Mouse (Mus musculus) heart, embryonic 12.5 days (tissue): ENCODE data around the gene Apobr. TPM values are rescaled to one million over a fixed set of nuclear protein-coding genes. Genes with fewer than 3 reads are reported as not detected.

Experiments
- ATAC-seq: fragments of 200-750 bp; cut with Nextera tagmentation; 2 replicates; pipeline ENCODE4 v1.8.0; 2017; ENCODE audit warnings: moderate TSS enrichment, moderate library complexity; ENCODE audit not compliant: insufficient number of reproducible peaks, low FRiP score
- H3K27ac ChIP-seq: fragments of 300-500 bp; sonication (generic); 2 replicates; pipeline ENCODE4 v1.5.1; 2016; ENCODE audit warnings: mild to moderate bottlenecking, moderate library complexity; ENCODE audit not compliant: poor library complexity, severe bottlenecking
- H3K27me3 ChIP-seq: fragments of 300-500 bp; sonication (generic); replicated peaks from 2 replicates; pipeline ENCODE4 v1.6.1; 2016; ENCODE audit warnings: mild to moderate bottlenecking, moderate library complexity
- H3K36me3 ChIP-seq: fragments of 300-500 bp; sonication (generic); 2 replicates; pipeline ENCODE4 v1.6.1; 2016; ENCODE audit warnings: mild to moderate bottlenecking, moderate library complexity
- H3K4me1 ChIP-seq: fragments of 300-500 bp; sonication (generic); replicated peaks from 2 replicates; pipeline ENCODE4 v1.6.1; 2016; ENCODE audit warnings: mild to moderate bottlenecking
- H3K4me2 ChIP-seq: fragments of 300-500 bp; sonication (generic); 2 replicates; pipeline ENCODE4 v1.6.1; 2016; ENCODE audit warnings: mild to moderate bottlenecking, moderate library complexity
- H3K4me3 ChIP-seq: fragments of 300-500 bp; sonication (generic); 2 replicates; pipeline ENCODE4 v1.5.1; 2016; ENCODE audit warnings: mild to moderate bottlenecking
- H3K9ac ChIP-seq: fragments of 300-500 bp; sonication (generic); 2 replicates; pipeline ENCODE4 v1.6.1; 2016; ENCODE audit warnings: mild to moderate bottlenecking, moderate library complexity
- H3K9me3 ChIP-seq: fragments of 300-500 bp; sonication (generic); replicated peaks from 2 replicates; pipeline ENCODE4 v1.6.1; 2016; ENCODE audit warnings: mild to moderate bottlenecking, moderate library complexity
- WGBS: fragments of 180-500 bp; shearing (Covaris S2); methylation state at CpG from one replicate; pipeline ENCODE4 v1.1.7; 2016; 5-methylcytosine and 5-hydroxymethylcytosine counted together
- polyA plus RNA-seq: library from polyadenylated mRNA; unstranded; fragments of >200 nt; fragmentation: Nextera tagmentation; extraction: Ambion mirVana; gene quantifications from 2 replicates; pipeline ENCODE4 v1.2.1, GENCODE M21; 2016

Gene Apobr
- polyA plus RNA-seq: 0.27 and 0.40 TPM in 2 replicates

DNA sequence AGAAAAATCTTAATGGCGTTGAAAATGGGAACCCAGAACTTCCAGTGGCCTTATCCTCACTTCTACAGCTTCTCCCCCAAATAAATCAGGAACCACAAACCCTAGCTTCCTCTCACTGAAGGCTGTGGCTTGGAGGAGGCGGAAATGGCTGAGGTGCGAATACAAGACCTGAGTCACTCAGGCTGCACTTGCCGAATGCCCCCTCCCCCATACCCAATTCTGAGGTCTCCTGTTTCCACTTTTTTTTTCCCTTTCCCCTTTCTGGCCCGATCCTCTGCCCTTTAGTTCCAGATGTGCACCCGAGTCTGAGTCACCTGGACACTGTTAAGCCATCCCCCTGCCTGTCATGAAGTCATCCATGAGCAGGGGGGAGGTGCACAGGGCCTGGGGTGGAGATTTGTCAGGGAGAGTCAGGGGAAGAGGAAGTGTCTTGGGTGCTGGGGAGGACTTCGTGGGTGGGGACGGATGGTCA is at the start of gene Apobr:
Apobr (plus strand) TSS at position 437 of the 472 bp plus-strand sequence.
- ATAC-seq: no peak
- 63% methylated on average over 8 of the region's 8 CpGs for WGBS
- H3K4me1 ChIP-seq: peaks cover 10% of the 10 kb centered on the region
- no peak within 1 kb of the TSS for H3K9ac ChIP-seq
- H3K4me2 ChIP-seq: peak within 1 kb of the TSS; percentile 87
- H3K27me3 ChIP-seq: peaks cover 19% of the 10 kb centered on the region
- H3K9me3 ChIP-seq: no peaks in the 10 kb centered on the region
- no peak within 1 kb of the TSS for H3K27ac ChIP-seq
- H3K4me3 ChIP-seq: 0 out of 2 replicates have a peak within 1 kb of the TSS, but pooled peaks have one; percentile 59
- H3K36me3 ChIP-seq: no peaks in the 10 kb centered on the region

DNA sequence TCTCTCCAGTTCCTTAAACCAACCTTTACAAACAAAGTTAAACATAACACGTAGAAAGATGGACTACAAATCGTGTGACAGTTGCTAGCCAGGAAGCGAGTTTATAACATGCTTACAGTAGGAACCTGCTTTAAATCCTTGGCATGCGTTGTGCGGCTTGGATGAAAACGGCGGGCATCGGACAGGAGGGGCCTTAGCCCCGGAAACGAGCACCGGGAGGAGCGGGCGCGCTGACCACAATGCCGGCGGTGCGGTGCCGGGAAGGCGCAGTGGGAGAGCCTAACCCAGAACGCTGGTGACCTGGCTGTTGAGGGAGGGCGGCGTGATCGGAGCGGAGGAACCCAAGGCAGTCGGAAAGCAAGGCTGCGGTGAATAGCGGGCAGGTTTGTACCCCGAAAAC is 49.0 kb upstream of the Apobr start:
- Histone ChIP-seq H3K27me3 (peaks cover 11% of the 10 kb centered on the region), H3K36me3 (no peaks in the 10 kb centered on the region), H3K9me3 (no peaks in the 10 kb centered on the region), H3K9ac (peak overlapping the region; percentile 74), H3K4me2 (peak overlapping the region; percentile 91), H3K4me1 (0 out of 2 replicates have a peak, but pooled peaks cover 5% of the 10 kb centered on the region), H3K4me3 (peak overlapping the region; percentile 57), H3K27ac (no peak overlapping the region)
- WGBS: 3% methylated on average over 28 of the region's 28 CpGs
- ATAC-seq: no peak

DNA sequence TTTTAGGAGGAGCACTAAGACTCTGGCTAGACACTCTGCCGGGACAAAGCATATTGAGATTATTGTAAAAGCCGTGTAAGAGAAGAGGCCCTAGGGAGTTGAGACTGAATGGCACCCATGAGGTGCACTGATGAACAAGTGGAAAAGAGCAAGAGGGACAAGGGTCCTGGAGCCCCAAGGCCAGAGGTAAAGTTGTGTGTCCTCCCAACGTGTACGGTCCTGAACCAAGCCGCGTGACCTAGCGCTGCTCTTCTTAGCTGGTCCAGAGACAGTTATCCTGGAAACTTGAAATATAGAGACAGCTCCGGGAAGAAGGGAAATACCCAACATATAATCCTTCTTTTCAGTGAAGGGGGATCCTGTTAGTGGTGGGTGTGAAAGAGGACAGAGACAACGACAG is 48.3 kb upstream of the Apobr start:
- 0 out of 2 replicates have a peak, but pooled peaks cover 5% of the 10 kb centered on the region for H3K4me1 ChIP-seq
- ATAC-seq: no peak

DNA sequence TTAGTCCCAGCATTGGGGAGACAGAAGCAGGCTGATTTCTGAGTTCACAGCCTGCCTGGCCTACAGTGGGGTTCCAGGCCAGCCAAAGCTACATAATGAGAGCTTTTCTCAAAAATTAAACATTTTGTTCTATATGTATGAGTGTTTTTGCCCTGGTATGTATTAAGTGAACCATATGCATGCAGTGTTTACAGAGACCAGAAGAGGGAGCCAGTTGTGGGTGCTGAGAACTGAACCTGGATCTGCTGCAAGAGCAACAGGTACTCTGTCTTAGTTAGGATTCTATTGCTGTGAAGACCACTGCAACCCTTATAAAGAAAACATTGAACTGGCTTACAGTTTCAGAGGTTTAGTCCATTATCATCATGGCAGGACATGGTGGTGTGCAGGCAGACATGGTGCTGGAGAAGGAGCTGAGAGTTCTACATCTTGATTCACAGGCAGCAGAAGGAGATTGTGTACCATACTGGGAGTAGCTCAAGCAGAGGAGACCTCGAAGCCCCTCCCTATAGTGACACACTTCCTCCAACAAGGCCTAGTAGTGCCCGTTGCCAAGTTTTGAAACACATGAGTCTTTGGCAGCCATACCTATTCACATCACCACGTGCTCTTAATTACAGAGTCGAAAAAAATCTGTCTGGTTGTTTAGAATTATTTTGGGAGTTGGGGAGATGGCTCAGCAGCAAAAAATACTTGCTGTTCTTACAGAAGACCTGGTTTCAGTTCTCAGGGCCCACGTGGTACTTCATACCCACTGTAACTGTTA is 46.7 kb upstream of the Apobr start:
- no peak for ATAC-seq
- H3K9ac ChIP-seq: no peak overlapping the region
- H3K27ac ChIP-seq: no peak overlapping the region
- 73% methylated on average over 5 of the region's 5 CpGs for WGBS
- H3K9me3 ChIP-seq: no peaks in the 10 kb centered on the region
- H3K4me1 ChIP-seq: 0 out of 2 replicates have a peak, but pooled peaks cover 5% of the 10 kb centered on the region
- no peak overlapping the region for H3K4me2 ChIP-seq
- H3K4me3 ChIP-seq: no peak overlapping the region
- H3K27me3 ChIP-seq: peaks cover 11% of the 10 kb centered on the region
- H3K36me3 ChIP-seq: no peaks in the 10 kb centered on the region

More for the DNA sequence above, 48.3 kb upstream of the Apobr start:
- Histone ChIP-seq H3K27ac (no peak overlapping the region), H3K36me3 (no peaks in the 10 kb centered on the region), H3K4me2 (peak overlapping the region; percentile 91), H3K9ac (no peak overlapping the region; the same call in 1 of the 2 replicates), H3K4me3 (peak overlapping the region; percentile 57), H3K27me3 (peaks cover 11% of the 10 kb centered on the region), H3K9me3 (no peaks in the 10 kb centered on the region)
- WGBS: 59% methylated on average over 9 of the region's 9 CpGs

DNA sequence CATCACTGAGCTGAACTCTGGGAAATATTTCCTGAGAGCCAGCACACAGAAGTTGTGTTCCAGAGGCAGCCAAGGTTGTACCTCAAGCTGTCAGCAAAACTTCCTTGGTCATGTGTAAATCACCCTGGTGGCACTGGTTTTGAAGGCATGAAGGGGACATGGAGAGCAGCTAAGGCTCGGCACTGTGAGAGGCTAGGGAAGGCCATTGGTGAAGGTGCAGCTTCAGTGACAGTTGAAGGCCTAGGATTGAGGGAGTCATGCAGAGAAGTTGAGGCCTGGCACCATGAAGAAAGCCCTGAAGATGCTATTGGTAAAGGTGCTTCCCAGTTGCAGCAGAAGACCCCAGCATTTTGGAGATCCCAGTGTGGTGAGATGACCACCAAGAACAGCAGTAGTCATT is 43.1 kb upstream of the Apobr start:
- no peak overlapping the region for H3K4me2 ChIP-seq
- H3K4me1 ChIP-seq: 0 out of 2 replicates have a peak, but pooled peaks cover under 1% of the 10 kb centered on the region
- peaks cover 6% of the 10 kb centered on the region for H3K27me3 ChIP-seq
- ATAC-seq: no peak
- no peaks in the 10 kb centered on the region for H3K9me3 ChIP-seq
- peaks cover 20% of the 10 kb centered on the region for H3K36me3 ChIP-seq
- H3K9ac ChIP-seq: no peak overlapping the region
- WGBS: 77% methylated on average over 1 of the region's 1 CpGs
- no peak overlapping the region for H3K4me3 ChIP-seq
- H3K27ac ChIP-seq: no peak overlapping the region

DNA sequence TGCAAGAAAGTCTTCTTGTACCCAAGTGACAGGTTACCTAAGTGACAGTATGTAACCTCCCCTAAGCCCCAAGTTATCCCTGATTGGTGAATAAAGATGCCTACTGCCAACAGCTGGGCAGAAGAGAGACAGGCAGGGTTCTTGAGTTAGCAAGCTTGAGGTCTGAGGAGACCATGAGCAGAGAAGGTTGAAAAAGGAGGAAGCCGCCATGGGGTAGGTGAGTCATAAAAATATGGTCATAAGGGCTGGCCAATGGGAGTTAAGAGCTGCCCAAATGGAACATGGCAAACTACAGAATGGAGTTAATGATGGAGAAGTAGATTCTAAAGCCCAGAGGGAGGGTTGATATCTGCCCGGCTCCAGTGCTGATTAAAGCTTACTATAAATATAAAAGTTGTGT is 39.1 kb upstream of the Apobr start:
- no peaks in the 10 kb centered on the region for H3K9me3 ChIP-seq
- WGBS: 90% methylated on average over 2 of the region's 2 CpGs
- H3K36me3 ChIP-seq: peaks cover 59% of the 10 kb centered on the region
- no peak overlapping the region for H3K9ac ChIP-seq
- H3K27ac ChIP-seq: no peak overlapping the region
- no peaks in the 10 kb centered on the region for H3K4me1 ChIP-seq
- no peaks in the 10 kb centered on the region for H3K27me3 ChIP-seq
- no peak for ATAC-seq
- H3K4me2 ChIP-seq: no peak overlapping the region
- no peak overlapping the region for H3K4me3 ChIP-seq

DNA sequence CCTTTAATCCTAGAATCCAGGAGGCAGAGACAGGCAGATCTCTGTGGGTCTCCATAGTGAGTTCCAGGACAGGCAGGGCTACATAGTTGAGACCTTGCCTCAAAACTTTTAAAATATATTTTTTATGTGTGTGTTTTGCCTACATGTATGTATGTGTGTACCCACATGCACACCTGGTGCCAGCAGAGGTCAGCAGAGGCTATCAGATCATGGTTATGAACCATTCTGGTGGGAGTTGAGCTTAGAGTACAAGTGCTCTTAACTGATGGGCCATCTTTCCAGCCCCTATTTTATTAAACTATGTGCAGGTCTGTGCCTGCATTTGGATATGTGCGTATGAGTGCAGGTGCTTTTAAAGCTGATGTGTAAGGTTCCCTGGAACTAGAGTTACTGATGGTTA is 29.9 kb upstream of the Apobr start:
- H3K4me2 ChIP-seq: no peak overlapping the region
- 88% methylated on average over 1 of the region's 1 CpGs for WGBS

DNA sequence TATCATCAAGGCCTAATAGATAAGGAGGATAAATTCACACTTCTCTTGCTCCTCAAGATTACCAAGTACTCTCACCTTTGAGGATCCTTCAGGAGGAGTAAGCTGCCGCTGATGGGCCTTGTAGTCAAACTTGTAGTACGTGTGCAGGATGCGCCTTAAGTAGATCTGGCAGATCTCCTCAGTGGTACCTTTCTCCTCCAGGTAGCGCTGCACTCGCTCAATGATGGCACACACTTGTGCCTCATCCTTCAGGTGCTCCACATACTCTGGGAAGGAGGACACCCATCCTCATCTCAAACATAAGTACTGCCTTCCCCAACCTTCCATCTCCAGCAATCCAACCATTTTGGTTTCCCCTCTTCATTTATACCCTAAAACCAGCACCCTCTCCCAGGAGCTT is 28.1 kb upstream of the Apobr start:
- Histone ChIP-seq H3K4me2 (no peak overlapping the region), H3K9me3 (no peaks in the 10 kb centered on the region), H3K36me3 (peaks cover 92% of the 10 kb centered on the region), H3K27me3 (no peaks in the 10 kb centered on the region), H3K9ac (no peak overlapping the region), H3K4me3 (no peak overlapping the region), H3K27ac (no peak overlapping the region), H3K4me1 (no peaks in the 10 kb centered on the region)
- WGBS: 89% methylated on average over 5 of the region's 5 CpGs
- no peak for ATAC-seq

More for the DNA sequence above, 29.9 kb upstream of the Apobr start:
- Histone ChIP-seq H3K9ac (no peak overlapping the region), H3K36me3 (peaks cover 94% of the 10 kb centered on the region), H3K4me3 (no peak overlapping the region), H3K9me3 (no peaks in the 10 kb centered on the region), H3K27ac (no peak overlapping the region), H3K27me3 (no peaks in the 10 kb centered on the region), H3K4me1 (no peaks in the 10 kb centered on the region)
- no peak for ATAC-seq

DNA sequence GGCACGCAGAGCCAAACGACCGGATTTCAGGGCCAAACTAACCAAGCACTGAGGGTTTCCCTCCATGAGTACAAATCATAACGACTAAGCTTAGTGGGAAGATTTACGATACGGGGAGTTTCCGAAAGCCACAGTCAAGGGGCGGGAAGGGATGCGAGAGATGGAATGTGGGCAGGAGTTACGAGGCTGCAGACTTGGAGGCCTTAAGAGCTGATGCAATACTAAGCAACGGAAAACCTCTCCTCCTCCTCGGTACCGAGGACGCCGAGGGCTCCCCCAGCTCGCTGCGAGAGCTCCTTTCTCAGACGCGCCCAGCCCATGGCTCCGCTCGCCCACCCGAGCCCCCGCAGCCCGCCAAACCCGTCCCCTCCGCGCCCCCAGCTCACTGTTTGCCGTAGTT is 19.0 kb upstream of the Apobr start:
- ATAC-seq: peak; percentile 54
- Histone ChIP-seq H3K9me3 (no peaks in the 10 kb centered on the region), H3K27ac (peak overlapping the region; percentile 77), H3K4me3 (peak overlapping the region; percentile 71), H3K9ac (peak overlapping the region; percentile 81), H3K4me1 (0 out of 2 replicates have a peak, but pooled peaks cover 5% of the 10 kb centered on the region), H3K27me3 (no peaks in the 10 kb centered on the region), H3K36me3 (peaks cover 41% of the 10 kb centered on the region), H3K4me2 (peak overlapping the region; percentile 82)
- under 1% methylated on average over 28 of the region's 28 CpGs for WGBS

DNA sequence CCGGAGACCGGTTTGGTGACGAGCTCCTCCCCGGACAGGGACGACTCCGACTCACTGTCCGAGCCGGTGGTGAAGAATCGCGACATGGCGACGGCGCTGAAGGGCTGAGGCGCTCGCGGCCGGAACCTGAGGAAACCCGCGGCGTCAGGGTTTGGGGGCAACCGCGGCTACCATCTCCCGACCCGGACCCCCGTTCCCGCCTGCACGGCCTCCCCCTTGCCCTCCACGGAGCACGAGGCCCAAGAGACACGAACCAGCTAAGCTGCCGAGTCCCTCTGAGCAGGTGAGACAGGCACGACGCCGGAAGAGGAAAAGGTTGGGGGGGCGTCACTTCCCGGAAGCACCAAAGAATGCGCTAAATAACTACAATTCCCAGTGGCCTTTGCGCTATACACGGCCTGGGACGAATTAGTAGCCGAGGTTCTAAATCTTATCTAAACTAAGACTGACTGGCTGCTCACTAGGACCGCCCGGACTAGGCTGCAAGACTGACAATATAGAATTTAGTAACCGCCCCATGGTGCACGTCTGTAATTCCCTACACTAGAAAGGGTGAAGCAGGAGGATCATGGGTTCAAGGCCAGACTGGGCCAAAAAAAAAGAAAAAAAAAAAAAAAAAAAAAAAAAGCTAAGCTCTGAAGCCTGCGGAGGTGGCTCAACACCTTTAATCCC is 18.5 kb upstream of the Apobr start, which contains the start of gene Eif3c:
Eif3c (minus strand) TSS at position 318 of the 672 bp plus-strand sequence.
- Histone ChIP-seq H3K36me3 (peaks cover 36% of the 10 kb centered on the region), H3K4me2 (peak within 1 kb of the TSS; percentile 82), H3K27me3 (no peaks in the 10 kb centered on the region), H3K4me1 (0 out of 2 replicates have a peak, but pooled peaks cover 5% of the 10 kb centered on the region), H3K9ac (peak within 1 kb of the TSS; percentile 81), H3K9me3 (no peaks in the 10 kb centered on the region), H3K4me3 (peak within 1 kb of the TSS; percentile 71), H3K27ac (peak within 1 kb of the TSS; percentile 77)
- ATAC-seq: peak; percentile 96
- WGBS: under 1% methylated on average over 46 of the region's 46 CpGs

DNA sequence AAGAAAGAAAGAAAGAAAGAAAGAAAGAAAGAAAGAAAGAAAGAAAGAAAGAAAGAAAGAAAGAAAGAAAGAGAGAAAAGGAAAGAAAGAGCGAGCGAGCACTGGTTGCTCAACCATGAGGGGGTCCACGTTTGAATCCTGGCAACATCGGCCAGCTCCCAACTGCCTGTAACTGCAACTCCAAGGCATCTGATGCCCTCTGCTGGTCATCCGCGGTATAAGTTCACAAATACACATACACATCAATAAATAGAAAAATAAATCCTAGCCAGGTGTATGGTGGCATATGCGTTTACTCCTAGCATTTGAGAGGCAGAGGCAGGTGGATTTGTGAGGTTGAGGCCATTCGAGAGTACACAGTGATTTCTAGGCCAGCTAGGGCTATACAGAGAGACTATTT is 7.8 kb upstream of the Apobr start:
- 44% methylated on average over 8 of the region's 8 CpGs for WGBS
- no peak for ATAC-seq
- H3K9ac ChIP-seq: no peak overlapping the region
- H3K27ac ChIP-seq: no peak overlapping the region
- peaks cover 3% of the 10 kb centered on the region; the same call in 1 of the 2 replicates for H3K4me1 ChIP-seq
- no peaks in the 10 kb centered on the region for H3K9me3 ChIP-seq
- peaks cover 46% of the 10 kb centered on the region for H3K36me3 ChIP-seq
- no peak overlapping the region for H3K4me2 ChIP-seq
- no peaks in the 10 kb centered on the region for H3K27me3 ChIP-seq
- H3K4me3 ChIP-seq: no peak overlapping the region
